Mouse (Mus musculus) stomach, embryonic 15.5 days (tissue): Measurements from ENCODE around the gene Thpo. TPM values are rescaled to one million over a fixed set of nuclear protein-coding genes. Genes with fewer than 3 reads are reported as not detected.
A peak's percentile ranks its signal among the peaks of the same experiment; 100 is the strongest.

Experiments
- ATAC-seq: fragments of 200-750 bp; cut with Nextera tagmentation; 2 replicates; pipeline ENCODE4 v1.8.0; 2017; ENCODE audit warnings: low read depth, moderate number of reproducible peaks, moderate TSS enrichment; ENCODE audit not compliant: insufficient read depth, low FRiP score
- H3K27ac ChIP-seq: fragments of 300-500 bp; sonication (generic); 2 replicates; pipeline ENCODE4 v1.5.1; 2015; ENCODE audit warnings: mild to moderate bottlenecking, inconsistent platforms
- H3K27me3 ChIP-seq: fragments of 300-500 bp; sonication (generic); replicated peaks from 2 replicates; pipeline ENCODE4 v1.6.1; 2015; ENCODE audit warnings: inconsistent platforms
- H3K36me3 ChIP-seq: fragments of 300-500 bp; sonication (generic); 2 replicates; pipeline ENCODE4 v1.6.1; 2015; ENCODE audit warnings: inconsistent platforms
- H3K4me1 ChIP-seq: fragments of 300-500 bp; sonication (generic); 2 replicates; pipeline ENCODE4 v1.6.1; 2015; ENCODE audit warnings: inconsistent platforms
- H3K4me2 ChIP-seq: fragments of 300-500 bp; sonication (generic); 2 replicates; pipeline ENCODE4 v1.6.1; 2015; ENCODE audit warnings: mild to moderate bottlenecking, inconsistent platforms
- H3K4me3 ChIP-seq: fragments of 300-500 bp; sonication (generic); replicated peaks from 2 replicates; pipeline ENCODE4 v1.5.1; 2015; ENCODE audit warnings: inconsistent platforms
- H3K9ac ChIP-seq: fragments of 300-500 bp; sonication (generic); 2 replicates; pipeline ENCODE4 v1.6.1; 2015; ENCODE audit warnings: inconsistent platforms
- H3K9me3 ChIP-seq: fragments of 300-500 bp; sonication (generic); 2 replicates; pipeline ENCODE4 v1.6.1; 2016; ENCODE audit warnings: inconsistent platforms
- WGBS: fragments of 180-500 bp; shearing (Covaris S2); methylation state at CpG from one replicate; pipeline ENCODE4 v1.1.7; 2015; 5-methylcytosine and 5-hydroxymethylcytosine counted together
- polyA plus RNA-seq: library from polyadenylated mRNA; unstranded; fragments of >200 nt; fragmentation: Nextera tagmentation; extraction: Ambion mirVana; gene quantifications from 2 replicates; pipeline ENCODE4 v1.2.1, GENCODE M21; 2015

Gene Thpo
- polyA plus RNA-seq, result 1.0 and 1.1 TPM in 2 replicates

DNA sequence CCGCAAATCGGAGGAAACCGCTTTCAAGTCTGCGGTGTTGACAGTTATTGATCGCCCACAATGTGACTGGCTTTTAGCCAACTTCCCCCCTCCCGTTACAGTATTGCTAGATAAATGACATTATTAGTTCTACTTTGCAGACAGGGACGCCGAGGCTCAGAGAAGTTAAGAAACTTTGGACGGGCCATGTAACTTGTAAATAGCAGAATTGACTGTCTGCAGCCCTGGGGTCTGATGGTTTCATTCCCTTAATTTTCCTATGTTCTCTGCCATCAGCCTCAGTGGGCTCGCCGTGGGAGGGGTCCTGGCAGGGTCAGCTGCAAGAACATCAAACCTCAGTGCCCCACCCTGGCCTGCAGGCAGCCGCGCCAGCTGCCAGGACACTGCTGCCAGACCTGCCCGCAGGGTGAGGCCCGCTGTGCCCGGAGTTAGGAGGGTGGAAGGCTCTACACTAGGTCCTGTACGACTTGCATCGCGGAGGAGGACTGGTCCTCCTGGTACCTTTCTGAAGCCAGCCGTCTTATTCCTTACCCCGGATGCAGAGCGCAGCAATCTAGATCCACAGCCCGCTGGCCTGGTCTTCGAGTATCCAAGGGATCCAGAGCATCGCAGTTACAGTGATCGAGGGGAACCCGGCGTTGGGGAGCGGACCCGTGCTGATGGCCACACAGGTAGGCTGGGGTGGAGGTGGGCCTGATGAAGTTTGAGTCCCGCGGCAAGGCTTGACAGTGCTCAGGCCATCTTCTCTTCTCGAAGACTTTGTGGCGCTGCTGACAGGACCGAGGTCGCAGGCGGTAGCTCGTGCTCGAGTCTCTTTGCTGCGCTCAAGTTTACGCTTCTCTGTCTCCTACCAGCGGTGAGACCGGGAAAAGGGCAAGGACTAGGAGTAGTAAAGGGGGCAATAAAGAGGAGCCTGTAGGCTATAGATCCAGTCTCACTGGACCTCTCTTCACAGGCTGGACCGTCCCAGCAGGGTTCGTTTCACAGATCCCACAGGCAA lies at the start of gene Thpo:
Gene Thpo (minus strand): TSS at position 781 of the 1,000 bp plus-strand sequence.
- no peak for ATAC-seq
- 8% methylated on average over 45 of the region's 45 CpGs for WGBS
- Histone ChIP-seq H3K9me3 (no peaks in the 10 kb centered on the region), H3K4me3 (peak within 1 kb of the TSS; percentile 64), H3K9ac (peak within 1 kb of the TSS; percentile 69), H3K36me3 (no peaks in the 10 kb centered on the region), H3K4me1 (peaks cover 10% of the 10 kb centered on the region), H3K27me3 (peaks cover 19% of the 10 kb centered on the region), H3K4me2 (peak within 1 kb of the TSS; percentile 98), H3K27ac (no peak within 1 kb of the TSS)

DNA sequence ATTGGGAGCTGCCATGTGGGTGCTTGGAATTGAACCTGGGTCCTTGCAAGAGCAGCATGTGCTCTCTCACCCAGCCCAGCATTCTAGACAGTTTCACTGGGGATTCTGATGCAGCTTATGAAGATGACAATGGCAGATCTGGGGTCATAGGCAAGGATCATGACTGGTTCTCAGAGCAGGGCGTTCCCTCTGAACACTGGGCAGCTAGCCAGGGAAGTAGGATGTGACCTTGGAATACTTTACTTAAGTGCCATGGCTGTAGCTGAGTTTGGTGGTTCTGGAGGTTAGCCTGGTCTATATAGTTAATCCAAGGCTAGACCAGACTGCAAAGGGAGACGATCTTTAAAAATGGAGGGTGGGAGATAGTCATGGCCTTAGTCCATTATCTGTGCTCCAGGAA lies 49.6 kb upstream of the Thpo start:
- ATAC-seq, result no peak
- Histone ChIP-seq H3K9ac (no peak overlapping the region), H3K27me3 (no peaks in the 10 kb centered on the region), H3K27ac (no peak overlapping the region), H3K9me3 (no peaks in the 10 kb centered on the region), H3K36me3 (no peaks in the 10 kb centered on the region), H3K4me1 (no peaks in the 10 kb centered on the region), H3K4me3 (no peak overlapping the region), H3K4me2 (no peak overlapping the region)
- 75% methylated on average over 2 of the region's 2 CpGs for WGBS

DNA sequence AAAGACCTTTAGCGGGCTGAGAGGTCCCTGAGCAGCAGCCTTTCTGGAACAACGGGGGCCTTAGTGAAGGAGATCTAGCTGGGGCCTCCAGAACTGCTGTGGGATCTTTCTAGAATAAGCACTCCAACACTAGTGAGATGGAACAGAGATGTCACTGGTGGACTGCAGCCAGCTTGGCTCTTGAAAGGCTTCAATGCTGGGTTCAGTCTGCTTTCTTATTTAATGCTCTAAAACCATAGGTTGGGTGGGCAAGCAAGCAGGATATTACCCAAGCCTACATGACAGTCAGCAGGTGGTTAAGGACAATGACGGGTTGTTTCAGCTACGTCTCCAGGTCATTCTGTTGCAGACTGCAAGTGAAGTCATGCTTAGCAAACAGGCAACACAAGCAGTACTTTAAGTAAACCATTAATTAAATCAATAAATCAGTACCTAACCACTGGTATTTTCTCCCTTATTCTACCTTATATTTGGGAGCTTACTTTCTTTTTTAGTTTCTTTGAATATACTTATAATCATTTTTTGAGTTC lies 46.9 kb upstream of the Thpo start:
- H3K9me3 ChIP-seq, result no peaks in the 10 kb centered on the region
- WGBS, result 69% methylated on average over 4 of the region's 4 CpGs
- no peak overlapping the region for H3K27ac ChIP-seq
- H3K4me2 ChIP-seq, result no peak overlapping the region
- no peak overlapping the region for H3K4me3 ChIP-seq
- no peak overlapping the region for H3K9ac ChIP-seq
- no peaks in the 10 kb centered on the region for H3K36me3 ChIP-seq
- H3K4me1 ChIP-seq, result no peaks in the 10 kb centered on the region
- no peak for ATAC-seq
- H3K27me3 ChIP-seq, result no peaks in the 10 kb centered on the region

- no peak overlapping the region for H3K4me3 ChIP-seq
- 81% methylated on average over 3 of the region's 3 CpGs for WGBS
- no peak overlapping the region for H3K27ac ChIP-seq
- no peak for ATAC-seq
- no peak overlapping the region for H3K4me2 ChIP-seq
- H3K36me3 ChIP-seq, result no peaks in the 10 kb centered on the region
- H3K27me3 ChIP-seq, result no peaks in the 10 kb centered on the region
- no peak overlapping the region for H3K9ac ChIP-seq
- no peaks in the 10 kb centered on the region for H3K4me1 ChIP-seq
- no peaks in the 10 kb centered on the region for H3K9me3 ChIP-seq
Observed at GRCm38 (mm10) chr16:20779846-20780245, 45.5 kb upstream of the Thpo start.

DNA sequence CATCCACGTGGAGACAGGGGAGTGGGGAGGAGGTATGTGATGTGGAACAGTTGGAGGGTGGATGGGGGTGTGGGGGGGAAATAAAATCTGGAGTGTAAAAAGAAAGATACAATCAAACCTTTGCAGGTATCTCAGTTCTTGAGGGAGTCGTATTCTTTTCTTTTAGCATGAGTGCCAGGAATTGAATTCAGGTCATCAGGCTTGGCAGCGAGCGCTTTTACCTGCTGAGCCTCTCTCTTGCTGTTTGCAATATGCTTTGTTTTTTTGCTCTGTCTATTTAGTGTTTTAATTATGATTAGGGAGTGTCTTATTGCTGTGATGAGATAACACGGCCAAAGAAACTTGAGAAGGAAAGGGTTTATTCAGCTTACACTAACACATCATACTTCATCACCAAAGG lies 40.7 kb upstream of the Thpo start:
- ATAC-seq, result no peak
- H3K27me3 ChIP-seq, result no peaks in the 10 kb centered on the region
- H3K9me3 ChIP-seq, result no peaks in the 10 kb centered on the region
- H3K4me3 ChIP-seq, result no peak overlapping the region
- H3K4me2 ChIP-seq, result no peak overlapping the region
- no peaks in the 10 kb centered on the region for H3K4me1 ChIP-seq
- 74% methylated on average over 5 of the region's 5 CpGs for WGBS
- H3K36me3 ChIP-seq, result no peaks in the 10 kb centered on the region
- no peak overlapping the region for H3K27ac ChIP-seq
- H3K9ac ChIP-seq, result no peak overlapping the region

DNA sequence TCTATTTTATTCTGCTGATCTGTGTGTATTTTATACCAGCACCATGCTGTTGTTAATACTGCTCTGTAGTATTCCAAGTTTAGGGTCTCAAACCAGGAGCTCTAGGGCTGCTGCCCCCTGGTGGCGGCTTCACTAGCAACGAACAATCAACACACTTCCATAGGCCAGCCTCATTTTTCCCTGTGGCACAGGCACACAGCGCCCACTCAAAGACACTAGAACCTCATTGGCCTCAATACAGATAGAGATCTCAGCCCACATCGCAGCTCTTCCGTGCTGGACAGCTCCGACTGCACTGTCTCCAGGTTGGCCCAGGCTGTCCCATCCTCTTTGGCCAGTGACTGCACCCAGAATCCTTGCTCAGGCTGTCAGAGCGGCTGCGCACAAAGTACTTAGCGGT lies 30.9 kb upstream of the Thpo start:
- H3K4me2 ChIP-seq, result no peak overlapping the region
- WGBS, result 44% methylated on average over 9 of the region's 9 CpGs
- H3K9ac ChIP-seq, result no peak overlapping the region
- no peak overlapping the region for H3K27ac ChIP-seq
- no peaks in the 10 kb centered on the region for H3K27me3 ChIP-seq
- H3K36me3 ChIP-seq, result no peaks in the 10 kb centered on the region
- no peak overlapping the region for H3K4me3 ChIP-seq
- no peak for ATAC-seq
- H3K4me1 ChIP-seq, result no peaks in the 10 kb centered on the region
- H3K9me3 ChIP-seq, result no peaks in the 10 kb centered on the region

- Histone ChIP-seq H3K4me2 (no peak overlapping the region), H3K36me3 (no peaks in the 10 kb centered on the region), H3K4me1 (no peaks in the 10 kb centered on the region), H3K27ac (no peak overlapping the region), H3K9ac (no peak overlapping the region), H3K9me3 (no peaks in the 10 kb centered on the region), H3K4me3 (no peak overlapping the region), H3K27me3 (no peaks in the 10 kb centered on the region)
- no peak for ATAC-seq
- WGBS, result 8% methylated on average over 3 of the region's 3 CpGs
Observed at GRCm38 (mm10) chr16:20761681-20762080, 27.4 kb upstream of the Thpo start.

DNA sequence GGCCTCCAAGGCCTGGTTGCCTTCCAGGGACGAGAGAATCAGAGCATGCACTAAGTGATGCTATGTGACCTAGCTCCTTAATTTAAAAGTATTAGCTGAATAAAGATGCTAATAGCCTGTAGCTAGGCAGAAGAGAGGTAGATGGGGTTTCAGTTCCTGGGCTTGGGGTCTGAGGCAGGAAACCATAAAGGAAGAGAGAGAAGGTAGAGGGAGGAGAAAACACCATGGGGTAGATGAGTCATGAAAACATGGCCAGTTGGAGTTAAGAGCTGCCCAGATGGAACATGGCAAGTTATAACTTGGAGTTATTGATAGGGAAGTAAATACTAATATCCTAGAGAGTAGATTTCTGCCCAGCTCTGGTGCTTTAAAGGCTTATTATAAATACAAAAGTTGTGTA lies 23.1 kb upstream of the Thpo start:
- H3K27ac ChIP-seq, result no peak overlapping the region
- 70% methylated on average over 1 of the region's 1 CpGs for WGBS
- no peak overlapping the region for H3K9ac ChIP-seq
- no peaks in the 10 kb centered on the region for H3K9me3 ChIP-seq
- H3K4me2 ChIP-seq, result no peak overlapping the region
- H3K4me1 ChIP-seq, result no peaks in the 10 kb centered on the region
- H3K36me3 ChIP-seq, result no peaks in the 10 kb centered on the region
- no peak for ATAC-seq
- H3K4me3 ChIP-seq, result no peak overlapping the region
- H3K27me3 ChIP-seq, result no peaks in the 10 kb centered on the region

DNA sequence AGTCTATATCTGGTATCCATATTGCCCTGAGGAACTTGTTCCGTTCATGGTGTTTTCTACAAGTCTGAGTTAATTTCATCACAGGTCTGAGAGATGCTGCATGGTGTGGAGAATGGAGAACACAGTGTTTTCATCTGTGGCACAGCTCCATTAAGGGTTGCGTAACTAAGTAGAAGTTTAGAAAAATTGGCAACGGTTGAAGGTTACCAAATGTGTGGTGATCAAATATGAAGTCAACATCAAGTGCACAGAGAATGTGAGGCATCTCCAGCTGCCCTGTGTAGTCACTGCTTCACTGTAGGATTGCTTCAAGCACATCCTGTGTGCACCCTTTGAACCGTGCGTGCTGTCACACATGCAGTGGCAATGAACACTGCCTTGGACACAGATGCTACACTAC lies 21.7 kb upstream of the Thpo start:
- Histone ChIP-seq H3K4me3 (no peak overlapping the region), H3K9me3 (no peaks in the 10 kb centered on the region), H3K4me2 (no peak overlapping the region), H3K36me3 (no peaks in the 10 kb centered on the region), H3K4me1 (no peaks in the 10 kb centered on the region), H3K27ac (no peak overlapping the region), H3K9ac (no peak overlapping the region), H3K27me3 (no peaks in the 10 kb centered on the region)
- WGBS, result 86% methylated on average over 5 of the region's 5 CpGs
- no peak for ATAC-seq

GRCm38 (mm10) chr16:20750518-20750917 lies 16.2 kb upstream of the Thpo start:
- Histone ChIP-seq H3K4me1 (no peaks in the 10 kb centered on the region; the same call in 1 of the 2 replicates), H3K36me3 (no peaks in the 10 kb centered on the region), H3K9ac (no peak overlapping the region), H3K4me2 (no peak overlapping the region), H3K9me3 (no peaks in the 10 kb centered on the region), H3K27ac (no peak overlapping the region), H3K4me3 (no peak overlapping the region), H3K27me3 (no peaks in the 10 kb centered on the region)
- no peak for ATAC-seq
- WGBS, result 38% methylated on average over 8 of the region's 8 CpGs

DNA sequence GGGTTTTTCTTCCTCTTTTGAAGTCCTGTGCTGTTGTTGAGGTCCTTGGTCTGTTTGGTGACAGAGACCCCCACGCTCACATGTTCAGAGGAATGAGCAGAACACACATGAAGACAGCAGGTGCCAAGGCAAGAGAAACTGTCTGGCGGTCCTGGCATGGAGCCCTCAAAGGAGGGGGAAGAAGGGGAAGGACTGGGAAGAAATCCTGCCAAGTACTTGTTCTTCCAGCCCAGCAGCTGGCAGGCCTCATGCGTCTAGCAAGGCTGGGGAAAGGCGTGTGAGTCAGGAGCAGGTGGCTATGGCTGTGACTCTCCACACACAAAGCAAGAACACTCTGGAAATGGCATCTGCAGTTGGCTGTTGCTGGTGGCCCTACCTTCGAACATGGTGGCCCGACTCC lies 12.3 kb upstream of the Thpo start:
- H3K4me2 ChIP-seq, result no peak overlapping the region
- no peak overlapping the region for H3K9ac ChIP-seq
- no peak; the same call in 1 of the 2 replicates for ATAC-seq
- H3K4me3 ChIP-seq, result no peak overlapping the region
- WGBS, result 45% methylated on average over 6 of the region's 6 CpGs
- H3K27ac ChIP-seq, result no peak overlapping the region
- no peaks in the 10 kb centered on the region for H3K36me3 ChIP-seq
- no peaks in the 10 kb centered on the region for H3K27me3 ChIP-seq
- no peaks in the 10 kb centered on the region; the same call in 1 of the 2 replicates for H3K4me1 ChIP-seq
- no peaks in the 10 kb centered on the region for H3K9me3 ChIP-seq

DNA sequence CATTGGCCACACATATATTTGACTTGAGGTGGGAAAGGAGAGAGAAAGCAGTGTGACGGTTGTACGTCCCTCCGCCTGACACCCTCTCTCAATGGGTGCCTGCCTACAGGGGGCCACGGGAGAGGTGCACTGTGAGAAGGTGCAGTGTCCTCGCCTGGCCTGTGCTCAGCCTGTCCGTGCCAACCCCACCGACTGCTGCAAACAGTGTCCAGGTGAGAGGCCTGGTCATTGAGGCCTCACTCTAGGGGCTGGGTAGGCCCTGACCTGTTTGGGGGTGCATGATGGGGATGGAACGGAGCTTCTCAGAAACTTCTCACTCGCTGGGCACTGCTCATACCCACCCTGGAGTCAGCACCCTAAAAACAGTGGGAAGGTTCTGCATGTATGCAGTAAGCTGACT lies 5.5 kb upstream of the Thpo start:
- no peaks in the 10 kb centered on the region for H3K4me1 ChIP-seq
- H3K27ac ChIP-seq, result no peak overlapping the region
- no peaks in the 10 kb centered on the region for H3K36me3 ChIP-seq
- H3K9me3 ChIP-seq, result no peaks in the 10 kb centered on the region
- 94% methylated on average over 9 of the region's 9 CpGs for WGBS
- H3K9ac ChIP-seq, result no peak overlapping the region
- peaks cover 5% of the 10 kb centered on the region for H3K27me3 ChIP-seq
- no peak overlapping the region for H3K4me3 ChIP-seq
- ATAC-seq, result no peak
- H3K4me2 ChIP-seq, result no peak overlapping the region
